Mouse (Mus musculus): ENCODE data around the gene Myh9.
"Not testable (repeated sequence)": the region's sequence is repeated elsewhere in the genome, so short reads cannot be mapped to it uniquely, and the experiment has no call there.

Myh9 gene

DNA sequence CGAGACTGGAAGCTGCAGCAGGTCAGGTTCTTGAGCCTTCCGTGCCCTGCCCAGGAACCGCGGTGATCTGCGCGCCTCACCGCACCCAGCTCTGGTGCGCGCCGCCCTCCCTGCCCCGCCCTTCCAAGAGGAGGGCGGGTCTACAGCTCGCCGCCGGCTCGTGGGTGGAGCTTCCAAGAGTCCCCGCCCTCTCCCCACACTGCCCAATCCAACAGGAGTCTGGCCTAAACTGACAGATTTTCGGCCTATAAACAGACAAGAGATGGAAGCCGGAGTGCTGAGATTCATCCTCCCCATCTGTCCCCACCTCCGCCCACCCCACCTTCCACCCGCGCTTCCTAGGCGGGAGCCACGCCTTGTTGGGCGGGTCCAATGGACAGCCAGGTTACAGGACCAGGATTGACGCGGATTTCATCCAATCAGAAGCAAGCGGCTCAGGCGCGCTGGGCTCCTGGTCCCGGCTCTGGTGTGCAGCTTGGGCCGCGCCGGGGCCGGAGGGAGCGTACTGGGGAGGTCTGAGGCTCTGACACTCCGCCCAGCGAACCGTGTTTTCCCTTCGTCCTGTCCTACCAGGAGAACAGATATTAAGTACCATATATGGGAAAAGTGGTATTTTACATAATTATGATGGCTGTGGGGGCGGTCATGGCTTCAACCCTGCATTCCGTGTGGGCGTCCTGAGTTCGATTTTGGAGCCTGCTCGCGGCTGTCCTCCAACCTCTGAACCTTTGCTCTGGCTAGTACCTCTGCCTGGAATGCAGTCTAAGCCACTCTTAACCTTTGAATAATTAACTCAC lies at the start of gene Myh9:
TSS of gene Myh9 (minus strand) at position 129 of the 797 bp plus-strand sequence.
- DNase-seq, result peak; percentile 99

DNA sequence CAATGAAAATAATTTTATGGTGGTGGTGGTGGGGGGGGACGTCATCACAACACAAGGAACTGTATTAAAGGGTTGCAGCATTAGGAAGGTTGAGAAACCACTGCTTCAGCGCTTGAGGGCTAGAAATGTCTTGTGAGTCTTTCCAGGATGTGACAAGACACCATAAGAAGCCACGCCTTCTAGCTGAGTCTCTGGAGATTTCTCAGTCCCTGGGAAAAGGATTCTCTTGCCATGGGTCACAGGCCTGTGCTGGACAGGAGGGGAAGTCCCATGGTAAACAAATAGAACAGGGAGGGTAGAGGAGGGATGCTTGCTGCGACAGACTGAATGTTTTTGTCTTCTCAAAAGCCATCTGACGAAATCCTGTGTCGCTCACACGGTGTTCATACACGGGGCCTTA lies 49.8 kb upstream of the Myh9 start:
- DNase-seq, result no peak

DNA sequence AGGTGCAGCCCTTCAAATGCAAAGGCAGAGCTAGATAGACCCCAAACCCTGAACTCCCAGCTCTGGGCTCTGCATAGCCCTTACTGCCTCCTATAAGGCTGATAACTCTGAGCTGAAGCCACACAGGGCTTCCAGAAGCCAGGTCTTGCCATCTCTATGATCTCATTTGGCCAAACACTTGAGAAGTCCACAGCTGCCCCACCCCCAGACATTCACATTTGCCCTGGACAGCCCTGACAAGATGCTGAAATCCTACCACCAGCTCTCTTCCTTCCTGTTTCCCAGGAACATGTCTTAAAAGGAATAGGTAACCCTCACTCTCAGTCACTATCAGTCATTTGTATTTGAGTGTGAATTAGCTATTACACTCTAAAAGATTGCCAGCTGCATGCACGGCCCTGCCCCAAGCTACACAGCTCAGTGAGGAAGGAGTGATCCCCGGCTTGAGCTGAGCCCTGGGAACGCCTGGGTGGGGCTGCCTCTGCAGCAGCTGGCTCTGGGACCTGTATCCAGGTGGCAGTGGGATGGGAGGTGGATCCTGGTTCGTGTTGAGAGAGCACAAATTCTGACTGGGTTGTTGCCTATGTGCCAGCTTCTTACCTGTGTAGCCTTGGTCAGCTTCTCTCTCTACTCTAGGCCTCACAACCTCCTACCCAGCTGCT lies 47.9 kb upstream of the Myh9 start:
- no peak for DNase-seq

DNA sequence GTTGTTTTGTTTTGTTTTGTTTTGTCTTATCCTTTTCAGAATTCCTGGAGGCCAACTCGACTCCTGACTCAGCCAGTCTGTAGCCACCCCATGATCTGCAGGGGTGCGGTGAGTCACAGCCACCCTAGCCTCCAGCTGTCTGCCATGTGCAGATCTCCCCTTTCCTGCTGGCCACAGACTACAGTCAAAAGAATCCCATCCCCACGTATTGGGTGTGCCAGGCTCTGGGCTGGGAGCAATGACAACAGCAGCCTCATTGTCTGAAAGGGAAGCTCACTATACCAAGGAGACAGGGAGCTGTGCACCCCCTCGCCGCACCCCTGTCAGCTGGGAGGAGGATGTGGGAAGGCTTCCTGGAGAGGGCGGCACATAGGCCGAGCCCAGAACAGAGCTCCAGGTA lies 46.3 kb upstream of the Myh9 start:
- DNase-seq, result no peak

DNA sequence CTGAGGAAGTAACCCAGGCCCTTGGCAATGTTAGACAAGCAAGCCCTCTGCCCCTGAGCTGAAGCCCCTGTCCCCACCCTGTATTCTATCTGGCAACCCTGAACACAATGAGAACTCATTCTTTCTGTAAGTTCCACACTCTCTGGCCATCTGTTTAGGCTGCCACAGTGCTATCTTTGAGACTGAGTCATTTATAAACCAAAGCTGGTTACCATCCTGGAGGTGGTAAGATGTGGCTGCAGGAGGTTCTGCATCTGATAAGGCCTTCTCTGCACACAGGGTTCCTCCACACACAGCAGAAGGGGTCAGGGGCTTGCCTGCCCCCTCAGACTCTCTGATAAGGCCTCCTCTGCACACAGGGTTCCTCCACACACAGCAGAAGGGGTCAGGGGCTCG lies 45.1 kb upstream of the Myh9 start:
- DNase-seq, result no peak

DNA sequence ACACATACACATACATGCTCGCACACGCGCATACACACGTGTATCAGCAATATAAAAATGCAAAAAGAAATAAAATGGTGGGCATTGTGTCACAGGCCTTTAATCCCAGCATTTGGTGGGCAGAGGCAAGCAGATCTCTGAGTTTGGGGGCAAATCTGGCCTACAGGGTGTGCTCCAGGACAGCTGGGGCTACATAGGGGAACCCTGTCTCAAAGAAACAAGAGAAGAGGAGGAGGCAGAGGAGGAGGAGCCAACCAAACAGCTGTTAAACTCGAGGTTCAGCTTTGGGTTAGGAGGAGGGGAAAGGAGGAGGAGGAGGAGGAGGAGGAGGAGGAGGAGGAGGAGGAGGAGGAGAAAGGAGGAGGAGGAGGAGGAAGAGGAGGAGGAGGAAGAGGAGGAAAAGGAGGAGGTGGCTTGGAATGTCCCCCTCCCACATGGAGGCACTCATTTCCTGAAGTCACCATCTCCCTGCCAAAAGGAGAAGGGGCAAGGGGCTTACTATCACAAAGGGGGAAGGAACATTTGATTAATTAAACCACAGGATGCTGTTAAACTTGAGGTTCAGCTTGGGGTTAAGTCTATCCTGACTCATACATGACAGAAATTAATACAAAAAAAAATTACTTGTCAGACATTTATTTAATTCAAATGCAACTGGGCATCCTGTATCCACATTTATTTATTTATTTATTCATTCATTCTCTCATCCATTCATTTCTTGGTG lies 44.6 kb upstream of the Myh9 start:
- no peak for DNase-seq

DNA sequence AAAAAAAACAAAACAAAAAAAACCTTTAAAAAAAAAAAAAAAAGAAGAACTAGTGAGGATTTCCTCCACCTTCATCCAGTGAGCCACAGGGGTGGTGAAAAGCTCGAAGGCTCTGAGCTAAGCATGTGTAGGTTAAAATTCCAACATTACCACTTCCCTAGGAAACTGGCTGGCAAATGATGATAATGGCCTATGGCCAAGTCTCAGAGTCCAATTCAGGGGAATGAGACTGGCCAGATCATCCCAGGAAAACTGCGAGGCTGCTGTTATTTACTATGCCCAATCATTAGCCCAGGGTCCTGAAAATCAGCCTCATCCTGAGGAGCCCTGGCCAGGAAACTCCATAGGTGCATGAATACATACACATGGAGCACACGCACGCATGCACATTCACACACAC lies 44.0 kb upstream of the Myh9 start:
- DNase-seq, result peak; percentile 50

DNA sequence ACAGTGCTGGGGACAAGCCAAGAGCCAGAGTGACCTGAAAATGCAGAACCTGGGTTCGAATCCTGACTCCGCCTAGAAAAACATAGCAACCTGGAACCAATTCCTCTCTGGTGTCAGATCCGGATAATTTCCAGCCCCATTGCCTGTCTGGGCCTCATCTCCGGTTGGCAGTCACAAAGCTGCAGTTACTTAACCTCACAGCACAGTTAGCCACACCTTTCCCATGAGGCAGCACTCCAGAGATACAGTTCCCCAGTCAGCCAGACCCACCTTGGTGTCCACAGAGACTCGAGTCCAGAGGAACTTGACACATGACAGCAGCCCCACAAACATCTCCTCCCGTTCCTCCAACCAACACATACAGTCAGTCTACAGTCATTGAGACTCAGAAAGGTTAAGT lies 43.2 kb upstream of the Myh9 start:
- no peak for DNase-seq

DNA sequence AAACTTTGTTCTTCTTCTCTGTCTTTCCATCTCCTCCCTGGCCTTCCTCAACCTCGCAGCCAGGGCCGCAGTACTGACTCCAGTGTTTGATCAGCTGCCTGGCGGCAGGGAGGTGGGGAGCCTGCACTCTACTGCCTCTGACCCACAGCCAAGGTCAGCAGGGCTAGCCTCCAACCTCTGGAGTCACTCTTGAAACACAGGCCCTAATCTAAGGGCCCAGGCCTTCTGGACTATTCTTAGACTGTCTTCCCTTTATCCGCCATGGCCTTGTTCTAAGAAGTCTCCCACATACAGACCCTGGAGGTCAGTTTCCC lies 41.7 kb upstream of the Myh9 start:
- no peak for DNase-seq

DNA sequence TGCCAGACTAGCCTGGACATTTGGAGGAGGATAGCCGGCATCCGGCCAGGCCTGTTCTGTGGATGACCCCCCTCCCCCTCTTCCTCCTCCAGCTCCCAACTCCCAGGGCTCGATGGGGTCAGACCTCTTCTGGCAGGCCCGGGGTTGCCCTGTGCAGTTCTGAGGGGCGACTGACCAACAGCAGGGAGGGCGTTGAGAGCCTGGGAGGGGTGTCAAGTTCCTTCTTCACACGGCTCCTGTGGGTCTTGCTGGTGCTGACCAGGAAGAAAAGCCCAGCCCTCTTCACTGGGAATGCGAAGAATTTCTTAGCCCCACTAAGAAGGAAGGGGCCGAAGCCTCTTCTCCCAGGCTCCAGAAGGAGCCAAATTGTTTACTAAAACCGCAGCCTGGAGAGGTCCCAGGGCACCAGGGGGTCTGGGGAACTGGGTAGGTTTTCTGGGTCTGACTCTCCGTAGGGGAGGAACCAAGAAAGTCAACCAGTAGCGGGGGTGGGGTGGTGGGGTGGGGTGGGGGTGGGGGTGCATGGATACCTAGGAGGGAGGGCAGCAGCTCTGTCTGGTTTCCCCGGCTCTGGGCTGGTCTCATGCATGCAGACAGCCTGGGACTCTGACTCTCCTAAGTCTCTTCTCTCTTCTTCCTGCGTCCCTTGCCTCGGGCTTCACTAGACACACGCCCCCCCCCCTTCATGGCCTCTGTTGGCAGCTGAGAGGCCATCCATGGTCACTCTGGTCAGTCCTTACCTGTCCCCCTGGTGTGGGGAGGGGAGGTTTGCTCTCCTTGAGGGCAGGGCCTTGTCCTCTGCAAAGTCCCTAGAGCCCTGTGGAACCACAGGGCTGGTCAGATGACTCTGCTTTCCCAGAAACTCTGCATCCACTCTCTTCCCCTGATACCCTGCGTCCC lies 41.1 kb upstream of the Myh9 start:
- no peak for DNase-seq

DNA sequence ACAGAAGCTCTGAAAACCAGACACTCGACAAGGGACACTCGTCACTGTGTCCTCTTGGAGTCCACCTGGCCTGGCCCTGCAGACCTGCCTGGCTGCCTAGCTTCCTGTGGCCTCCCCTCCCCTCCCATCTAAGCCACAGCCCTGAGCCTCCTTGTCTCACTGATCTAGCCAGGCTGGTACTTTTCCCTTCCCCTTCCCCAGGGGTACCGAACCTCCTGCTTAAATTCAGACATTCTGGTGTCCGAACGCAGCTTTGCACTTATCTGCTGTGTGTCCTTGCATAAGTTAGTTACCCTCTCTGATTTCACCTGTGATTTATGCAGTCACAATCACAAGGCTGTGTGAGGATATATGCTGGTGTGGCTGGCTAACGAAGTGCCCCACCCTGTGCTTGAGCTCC lies 40.3 kb upstream of the Myh9 start:
- DNase-seq, result no peak

DNA sequence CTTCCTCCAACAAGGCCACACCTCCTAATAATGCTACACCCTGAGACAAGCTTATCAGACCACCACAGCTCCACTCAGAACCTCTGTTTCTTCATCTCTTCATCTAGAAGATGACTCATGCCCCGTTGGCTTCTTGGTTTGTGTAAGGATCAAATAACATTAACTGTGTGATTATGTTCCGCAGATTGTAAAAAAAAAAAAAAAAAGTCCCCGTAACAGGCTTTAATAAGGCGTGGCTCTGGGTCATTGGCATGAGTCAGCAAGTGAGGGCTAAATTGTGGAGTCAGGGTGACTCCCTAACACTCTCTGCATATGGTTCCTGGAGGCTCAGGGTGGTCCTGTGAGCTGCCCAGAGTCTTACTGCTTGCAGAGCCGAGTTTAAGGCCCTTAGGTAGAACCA lies 39.7 kb upstream of the Myh9 start:
- DNase-seq, result no peak

DNA sequence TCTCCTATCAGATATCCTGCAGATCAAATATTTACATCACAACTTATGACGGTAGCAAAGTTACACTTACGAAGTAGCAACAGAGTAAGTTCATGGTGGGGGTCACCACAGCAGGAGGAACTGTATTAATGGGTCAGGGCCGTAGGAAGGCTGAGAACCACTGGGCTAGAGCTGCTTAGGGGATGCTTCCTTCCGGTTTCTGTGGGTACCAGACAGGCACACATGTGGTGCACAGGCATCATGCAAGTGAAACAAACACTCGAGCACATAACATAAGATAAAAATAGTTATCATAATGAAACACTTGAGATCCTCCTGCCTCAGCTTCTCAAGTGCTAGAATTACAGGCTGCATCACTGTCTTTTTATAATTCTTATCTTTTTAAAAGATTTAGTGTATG lies 38.8 kb upstream of the Myh9 start:
- no peak for DNase-seq

DNA sequence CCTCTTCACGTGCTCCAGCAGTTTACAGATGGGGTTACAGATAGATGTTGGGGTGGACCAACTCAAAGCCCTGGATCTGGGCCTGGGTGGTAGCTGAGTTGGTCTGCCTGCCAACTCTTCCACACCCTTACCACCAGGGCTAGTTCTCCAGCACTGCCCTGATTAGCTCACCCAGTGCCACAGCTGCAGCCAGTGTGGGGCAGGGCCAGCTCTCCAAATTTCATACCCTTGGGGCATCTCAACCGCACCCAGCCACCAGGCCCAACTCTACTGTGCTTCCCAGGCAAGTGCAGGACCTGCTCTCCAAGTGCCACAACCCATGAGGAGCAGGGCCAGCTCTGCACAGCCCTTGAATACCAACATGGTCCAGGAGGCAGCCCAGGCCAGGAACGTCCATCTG lies 37.8 kb upstream of the Myh9 start:
- no peak for DNase-seq

DNA sequence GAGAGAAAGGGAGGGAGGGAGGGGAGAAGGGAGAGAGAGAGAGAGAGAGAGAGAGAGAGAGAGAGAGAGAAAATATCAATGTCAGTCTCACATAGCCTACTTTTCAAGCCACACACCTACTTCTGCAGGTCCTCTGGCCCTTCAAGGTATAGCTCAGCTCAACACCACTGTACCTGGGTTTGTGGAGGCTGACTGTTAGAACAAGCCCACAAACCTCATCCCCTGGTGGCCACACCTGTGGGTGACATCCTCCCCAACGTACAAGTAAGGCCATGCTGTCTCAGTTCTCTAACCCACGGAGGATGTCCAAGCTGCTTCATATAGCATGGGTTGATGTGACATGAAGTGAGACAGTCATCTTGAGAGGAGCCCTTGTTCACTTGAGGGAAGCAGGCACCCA lies 35.2 kb upstream of the Myh9 start:
- no peak for DNase-seq

DNA sequence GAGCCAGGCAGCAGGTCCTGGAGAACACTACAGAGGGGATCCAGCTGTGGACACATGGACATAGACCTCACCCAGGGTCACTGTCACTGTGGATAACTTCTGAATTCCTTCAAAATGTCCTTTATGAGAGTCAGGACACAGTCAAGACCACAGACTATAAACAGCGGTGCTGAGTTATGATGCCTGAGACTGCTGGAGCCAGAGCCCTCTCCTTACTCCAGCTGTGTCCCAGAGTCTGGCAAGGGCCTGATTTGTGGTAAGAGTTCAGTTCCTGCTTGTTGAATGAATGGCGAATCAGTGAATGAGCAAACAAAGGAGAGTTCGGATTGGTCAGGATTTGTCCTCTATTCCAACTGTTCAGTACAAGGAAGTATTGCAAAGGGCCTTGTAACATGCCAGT lies 34.7 kb upstream of the Myh9 start:
- DNase-seq, result no peak

DNA sequence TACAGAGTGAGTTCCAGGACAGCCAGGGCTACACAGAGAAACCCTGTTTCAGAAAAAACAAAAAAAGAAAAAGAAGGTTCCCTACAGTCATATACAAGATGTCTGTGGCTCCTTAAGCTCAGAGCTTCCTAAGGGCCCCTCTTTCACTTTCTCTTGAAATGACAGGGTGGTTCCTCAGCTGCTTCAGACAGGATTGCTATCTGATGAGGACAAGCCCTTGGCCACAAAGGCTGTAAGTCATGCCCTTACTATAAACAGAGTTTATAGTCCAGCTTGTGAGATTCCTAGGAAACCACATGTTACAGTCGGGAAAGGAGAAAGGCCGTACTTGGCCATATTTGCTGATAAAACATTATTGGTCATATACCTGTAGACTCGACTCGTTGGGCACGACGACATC lies 34.0 kb upstream of the Myh9 start:
- no peak for DNase-seq

DNA sequence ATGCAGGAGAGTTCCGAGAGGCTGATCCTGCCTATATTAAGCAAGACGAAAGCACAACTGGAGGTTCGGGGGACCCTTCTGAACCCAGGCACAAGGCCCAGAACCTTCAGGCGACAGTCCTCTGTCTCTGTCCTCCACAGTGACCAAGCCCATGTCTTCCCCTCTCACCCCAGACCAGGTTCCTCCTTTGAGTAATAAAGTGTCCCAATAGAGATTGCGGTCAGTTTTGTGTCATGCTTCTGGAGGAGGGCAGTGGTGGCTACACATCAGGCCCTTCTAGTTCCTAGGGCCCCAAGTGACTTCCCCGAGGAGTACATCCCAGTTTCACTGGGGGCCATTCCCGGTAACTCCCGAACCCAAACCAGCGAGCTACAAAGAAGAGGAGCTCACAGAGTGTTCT lies 32.8 kb upstream of the Myh9 start:
- DNase-seq, result no peak

DNA sequence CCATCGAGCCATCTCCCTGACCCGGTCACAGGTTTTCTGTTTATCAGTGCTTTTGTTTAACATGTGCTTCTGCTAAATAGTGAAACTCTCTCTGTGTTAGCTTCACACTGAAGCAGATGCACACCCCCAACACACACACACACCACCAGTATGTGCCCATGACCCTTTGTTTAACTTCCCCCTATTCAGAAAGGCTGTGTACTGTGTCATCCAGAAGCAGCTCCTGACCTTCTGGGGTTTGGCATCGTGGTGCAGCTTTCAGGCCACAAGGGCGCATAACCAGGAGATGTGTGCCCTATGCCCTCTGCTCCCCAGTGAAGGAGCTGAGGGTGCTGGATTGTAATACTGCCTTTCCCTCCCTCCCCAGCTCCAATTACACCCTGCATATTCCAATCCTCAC lies 32.3 kb upstream of the Myh9 start:
- DNase-seq, result no peak

DNA sequence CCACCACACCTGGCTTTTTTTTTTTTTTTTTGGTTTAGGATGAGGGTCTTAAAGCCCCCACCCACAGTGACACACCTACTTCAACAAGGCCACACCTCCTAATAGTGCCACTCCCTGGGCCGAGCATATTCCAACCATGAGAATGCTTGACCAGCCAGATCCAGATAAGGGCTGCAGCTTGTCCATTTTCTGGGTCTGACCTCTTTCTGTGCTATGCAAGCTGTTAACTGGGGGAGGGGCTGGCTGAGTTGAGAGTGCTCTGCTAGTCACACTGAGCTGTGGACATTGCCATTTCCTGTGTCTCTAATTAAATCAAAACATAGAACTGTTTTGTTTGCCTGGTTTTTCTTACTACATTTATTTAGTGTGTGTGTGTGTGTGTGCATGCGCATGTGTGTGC lies 31.6 kb upstream of the Myh9 start:
- DNase-seq, result no peak

DNA sequence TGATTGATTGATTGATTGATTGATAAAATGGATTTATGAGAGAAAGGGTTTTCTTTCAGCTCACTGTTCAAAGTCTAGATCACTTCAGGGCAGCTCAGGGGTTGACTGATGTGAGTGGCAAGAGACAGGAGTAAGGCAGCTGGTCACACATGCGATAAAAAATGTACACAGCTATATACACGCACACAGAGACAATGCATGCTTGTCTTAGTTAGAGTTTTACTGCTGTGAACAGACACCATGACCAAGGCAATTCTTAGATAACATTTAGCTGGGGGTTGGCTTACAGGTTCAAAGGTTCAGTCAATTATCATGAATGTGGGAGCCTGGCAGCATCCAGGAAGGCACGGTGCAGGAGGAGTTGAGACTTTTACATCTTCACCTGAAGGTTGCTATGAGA lies 31.0 kb upstream of the Myh9 start:
- no peak for DNase-seq

DNA sequence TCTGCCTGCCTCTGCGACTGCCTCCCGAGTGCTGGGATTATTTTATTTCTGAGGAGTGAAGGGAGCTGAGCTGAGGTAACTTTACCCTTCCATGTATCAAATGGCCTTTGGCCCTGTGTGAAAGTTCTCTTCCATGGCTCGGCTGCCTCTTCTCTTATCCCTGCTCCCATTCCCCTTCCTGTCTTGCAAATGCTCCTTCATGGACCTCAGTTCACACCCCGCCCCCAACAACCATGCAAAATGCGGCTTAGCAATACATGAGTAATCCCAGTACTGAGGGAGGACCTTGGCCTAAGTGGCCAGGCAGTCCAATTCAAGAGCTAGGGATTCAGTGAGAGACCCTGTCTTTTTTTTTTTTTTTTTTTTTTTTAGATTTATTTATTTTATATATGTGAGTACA lies 26.4 kb upstream of the Myh9 start:
- no peak for DNase-seq

DNA sequence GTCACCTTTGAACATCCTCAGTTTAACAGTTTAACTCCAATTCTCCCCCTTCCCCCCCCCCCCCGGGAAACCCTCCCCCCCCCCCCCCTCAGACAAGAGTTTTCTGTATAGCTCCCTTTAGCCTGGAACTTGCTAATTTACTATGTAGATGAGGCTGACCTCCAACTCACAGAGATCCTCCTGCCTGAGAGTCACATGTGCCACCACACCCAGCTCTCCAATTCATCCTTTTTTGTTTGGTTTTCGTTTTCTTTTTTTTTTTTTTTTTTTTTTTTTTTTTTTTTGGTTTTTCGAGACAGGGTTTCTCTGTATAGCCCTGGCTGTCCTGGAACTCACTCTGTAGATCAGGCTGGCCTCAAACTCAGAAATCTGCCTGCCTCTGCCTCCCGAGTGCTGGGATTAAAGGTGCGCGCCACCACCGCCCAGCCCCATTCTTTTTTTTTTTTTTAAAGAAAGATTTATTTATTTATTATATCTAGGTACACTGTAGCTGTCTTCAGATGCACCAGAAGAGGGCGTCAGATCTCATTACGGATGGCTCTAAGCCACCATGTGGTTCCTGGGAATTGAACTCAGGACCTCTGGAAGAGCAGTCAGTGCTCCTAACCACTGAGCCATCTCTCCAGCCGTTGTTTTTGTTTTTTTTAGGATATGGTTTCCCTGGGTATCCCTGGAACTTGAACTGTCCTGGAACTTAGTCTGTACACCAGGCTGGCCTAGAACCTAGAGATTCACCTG lies 25.4 kb upstream of the Myh9 start:
- not testable (repeated sequence) for DNase-seq

All from kidney, adult 18-20 months (tissue).